Mouse (Mus musculus) layer of hippocampus, adult 11-12 months (tissue): ENCODE data around the gene Acod1.

Experiments used
- DNase-seq: peaks from one replicate; pipeline ENCODE4 v3.0.0; 2022; ENCODE audit warnings: low spot score

Acod1 gene

DNA sequence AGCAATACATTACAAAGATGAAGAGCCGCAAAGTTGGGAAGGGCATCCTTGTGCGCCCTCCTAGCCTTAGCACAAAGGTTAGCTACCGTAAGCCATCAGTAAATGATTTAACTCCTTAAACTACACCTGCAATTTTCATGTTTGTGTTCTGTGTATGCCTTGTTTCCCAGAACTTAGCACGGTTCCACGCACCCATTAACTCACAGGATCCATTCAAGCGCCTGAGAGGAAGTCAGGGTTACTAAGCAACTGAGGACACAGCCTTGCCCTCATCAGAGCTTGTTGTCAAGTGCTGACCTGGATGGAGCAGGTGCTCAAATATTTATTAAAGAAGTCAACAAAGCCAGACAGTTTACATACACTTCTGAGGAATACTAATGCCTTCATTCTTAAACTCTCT, 55.5 kb downstream of the Acod1 start:
- DNase-seq = no peak

DNA sequence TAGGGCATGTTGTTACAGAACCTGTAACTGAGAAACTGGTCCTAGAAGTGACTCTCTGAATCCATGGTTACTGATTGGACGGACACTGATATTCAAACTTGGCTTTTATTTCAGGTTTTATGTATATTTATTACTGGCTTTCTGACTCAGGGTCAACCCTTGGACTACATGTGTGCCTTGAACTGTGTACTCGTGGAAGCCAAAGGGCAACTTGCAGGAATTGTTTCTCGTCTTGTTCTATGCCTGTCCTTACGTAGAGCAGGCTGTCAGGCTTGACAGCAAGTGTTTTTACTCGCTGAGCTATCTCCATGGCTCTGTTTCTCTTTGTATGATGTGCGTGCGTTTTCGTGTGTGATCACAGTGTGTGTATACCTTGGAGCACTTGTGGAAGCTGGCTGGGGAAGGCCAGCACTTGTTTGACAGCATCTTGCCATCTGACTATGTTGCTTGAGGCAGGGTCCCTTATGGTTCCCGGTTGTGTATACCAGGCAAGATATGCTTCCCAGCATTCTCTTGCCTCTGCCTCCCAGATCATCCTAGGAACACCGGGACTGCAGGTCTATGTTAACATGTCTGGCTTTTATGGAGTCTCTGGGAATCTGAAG, 56.1 kb downstream of the Acod1 start:
- no peak for DNase-seq
